Mouse (Mus musculus): ENCODE results near the gene Ehbp1l1. TPM values are rescaled to one million over a fixed set of nuclear protein-coding genes. Genes with fewer than 3 reads are reported as not detected.
A peak's percentile ranks its signal among the peaks of the same experiment; 100 is the strongest.

The Ehbp1l1 gene
- polyA plus RNA-seq, 1 experiment from 2014 or later, result 43.4 TPM

- Histone ChIP-seq H3K4me2 (ENCODE audit: low read depth, low read length) (no peak overlapping the region), H3K4me3 (ENCODE audit: low read depth, low read length) (no peak overlapping the region), H3K27me3 (replicated peaks; ENCODE audit: control insufficient read depth, insufficient read depth, low read length) (no peaks in the 10 kb centered on the region), H3K4me1 (ENCODE audit: control insufficient read depth, insufficient read depth, low read length) (peaks cover 11% of the 10 kb centered on the region; the same call in 1 of the 2 replicates), H3K9me3 (ENCODE audit: control insufficient read depth, low read length) (no peaks in the 10 kb centered on the region), H3K9ac (ENCODE audit: low read depth, low read length) (no peak overlapping the region), H3K27ac (replicated peaks; ENCODE audit: low read depth, low read length) (no peak overlapping the region), H3K36me3 (ENCODE audit: control insufficient read depth, insufficient read depth, low read length) (peaks cover 70% of the 10 kb centered on the region)
- no peak for DNase-seq (ENCODE audit: low spot score)
- whole genome bisulfite sequencing, result 63% methylated on average over 10 of the region's 10 CpGs
- ATAC-seq (ENCODE audit: low read depth), result no peak
Observed at GRCm38 (mm10) chr19:5716955-5717354, 9.2 kb downstream of the Ehbp1l1 start.

- Histone ChIP-seq H3K36me3 (ENCODE audit: control insufficient read depth, insufficient read depth, low read length) (peaks cover 66% of the 10 kb centered on the region), H3K4me1 (ENCODE audit: control insufficient read depth, insufficient read depth, low read length) (peaks cover 11% of the 10 kb centered on the region; the same call in 1 of the 2 replicates), H3K27me3 (replicated peaks; ENCODE audit: control insufficient read depth, insufficient read depth, low read length) (no peaks in the 10 kb centered on the region), H3K4me3 (ENCODE audit: low read depth, low read length) (no peak overlapping the region), H3K4me2 (ENCODE audit: low read depth, low read length) (peak overlapping the region; percentile 20; the same call in 1 of the 2 replicates), H3K27ac (replicated peaks; ENCODE audit: low read depth, low read length) (no peak overlapping the region), H3K9ac (ENCODE audit: low read depth, low read length) (0 out of 2 replicates have a peak overlapping the region, but pooled peaks have one; percentile 25), H3K9me3 (ENCODE audit: control insufficient read depth, low read length) (no peaks in the 10 kb centered on the region)
- ATAC-seq (ENCODE audit: low read depth) (peak; percentile 38), DNase-seq (ENCODE audit: low spot score) (peak; percentile 21)
- 32% methylated on average over 43 of the region's 43 CpGs for WGBS
Observed at GRCm38 (mm10) chr19:5715793-5716688, 10.1 kb downstream of the Ehbp1l1 start.

- peak; percentile 65 for ATAC-seq (ENCODE audit: low read depth)
- H3K9ac ChIP-seq (ENCODE audit: low read depth, low read length), result no peak overlapping the region
- WGBS, result 0% methylated on average over 1 of the region's 2 CpGs
Observed at GRCm38 (mm10) chr19:5713730-5714129, 12.4 kb downstream of the Ehbp1l1 start.

GRCm38 (mm10) chr19:5713255-5713654, 12.9 kb downstream of the Ehbp1l1 start:
- H3K4me2 ChIP-seq (ENCODE audit: low read depth, low read length), result no peak overlapping the region
- peaks cover 62% of the 10 kb centered on the region for H3K36me3 ChIP-seq (ENCODE audit: control insufficient read depth, insufficient read depth, low read length)
- no peak overlapping the region for H3K9ac ChIP-seq (ENCODE audit: low read depth, low read length)
- H3K9me3 ChIP-seq (ENCODE audit: control insufficient read depth, low read length), result no peaks in the 10 kb centered on the region
- H3K27me3 ChIP-seq (replicated peaks; ENCODE audit: control insufficient read depth, insufficient read depth, low read length), result no peaks in the 10 kb centered on the region
- DNase-seq (ENCODE audit: low spot score), result no peak
- H3K4me3 ChIP-seq (ENCODE audit: low read depth, low read length), result no peak overlapping the region
- peaks cover 11% of the 10 kb centered on the region; the same call in 1 of the 2 replicates for H3K4me1 ChIP-seq (ENCODE audit: control insufficient read depth, insufficient read depth, low read length)
- ATAC-seq (ENCODE audit: low read depth), result no peak
- peak overlapping the region; percentile 53 for H3K27ac ChIP-seq (replicated peaks; ENCODE audit: low read depth, low read length)
- WGBS, result 61% methylated on average over 5 of the region's 5 CpGs

More at GRCm38 (mm10) chr19:5713730-5714129, 12.4 kb downstream of the Ehbp1l1 start:
- no peaks in the 10 kb centered on the region for H3K27me3 ChIP-seq (replicated peaks; ENCODE audit: control insufficient read depth, insufficient read depth, low read length)
- peaks cover 11% of the 10 kb centered on the region; the same call in 1 of the 2 replicates for H3K4me1 ChIP-seq (ENCODE audit: control insufficient read depth, insufficient read depth, low read length)
- H3K27ac ChIP-seq (replicated peaks; ENCODE audit: low read depth, low read length), result peak overlapping the region; percentile 53
- no peaks in the 10 kb centered on the region for H3K9me3 ChIP-seq (ENCODE audit: control insufficient read depth, low read length)
- no peak overlapping the region for H3K4me3 ChIP-seq (ENCODE audit: low read depth, low read length)
- peaks cover 62% of the 10 kb centered on the region for H3K36me3 ChIP-seq (ENCODE audit: control insufficient read depth, insufficient read depth, low read length)
- peak; percentile 84 for DNase-seq (ENCODE audit: low spot score)
- no peak overlapping the region for H3K4me2 ChIP-seq (ENCODE audit: low read depth, low read length)

- no peak for ATAC-seq (ENCODE audit: low read depth)
- H3K4me3 ChIP-seq (ENCODE audit: low read depth, low read length), result no peak overlapping the region
Observed at GRCm38 (mm10) chr19:5711907-5712460, 14.1 kb downstream of the Ehbp1l1 start.

GRCm38 (mm10) chr19:5711218-5711617, 14.9 kb downstream of the Ehbp1l1 start:
- Histone ChIP-seq H3K4me2 (ENCODE audit: low read depth, low read length) (no peak overlapping the region), H3K9ac (ENCODE audit: low read depth, low read length) (no peak overlapping the region), H3K4me3 (ENCODE audit: low read depth, low read length) (no peak overlapping the region), H3K4me1 (ENCODE audit: control insufficient read depth, insufficient read depth, low read length) (peaks cover 11% of the 10 kb centered on the region; the same call in 1 of the 2 replicates), H3K9me3 (ENCODE audit: control insufficient read depth, low read length) (no peaks in the 10 kb centered on the region), H3K27ac (replicated peaks; ENCODE audit: low read depth, low read length) (no peak overlapping the region), H3K27me3 (replicated peaks; ENCODE audit: control insufficient read depth, insufficient read depth, low read length) (no peaks in the 10 kb centered on the region), H3K36me3 (ENCODE audit: control insufficient read depth, insufficient read depth, low read length) (peaks cover 74% of the 10 kb centered on the region)
- ATAC-seq (ENCODE audit: low read depth), result no peak; the same call in 1 of the 2 replicates
- WGBS, result 23% methylated on average over 3 of the region's 3 CpGs
- peak; percentile 73 for DNase-seq (ENCODE audit: low spot score)

More at GRCm38 (mm10) chr19:5711907-5712460, 14.1 kb downstream of the Ehbp1l1 start:
- Histone ChIP-seq H3K27me3 (replicated peaks; ENCODE audit: control insufficient read depth, insufficient read depth, low read length) (no peaks in the 10 kb centered on the region), H3K4me2 (ENCODE audit: low read depth, low read length) (no peak overlapping the region), H3K27ac (replicated peaks; ENCODE audit: low read depth, low read length) (no peak overlapping the region), H3K9me3 (ENCODE audit: control insufficient read depth, low read length) (no peaks in the 10 kb centered on the region), H3K9ac (ENCODE audit: low read depth, low read length) (no peak overlapping the region), H3K4me1 (ENCODE audit: control insufficient read depth, insufficient read depth, low read length) (peaks cover 11% of the 10 kb centered on the region; the same call in 1 of the 2 replicates), H3K36me3 (ENCODE audit: control insufficient read depth, insufficient read depth, low read length) (peaks cover 74% of the 10 kb centered on the region)
- WGBS, result 93% methylated on average over 14 of the region's 14 CpGs
- no peak for DNase-seq (ENCODE audit: low spot score)

GRCm38 (mm10) chr19:5710581-5710980, 15.5 kb downstream of the Ehbp1l1 start:
- Histone ChIP-seq H3K4me3 (ENCODE audit: low read depth, low read length) (no peak overlapping the region), H3K36me3 (ENCODE audit: control insufficient read depth, insufficient read depth, low read length) (peaks cover 73% of the 10 kb centered on the region), H3K9me3 (ENCODE audit: control insufficient read depth, low read length) (no peaks in the 10 kb centered on the region), H3K4me1 (ENCODE audit: control insufficient read depth, insufficient read depth, low read length) (peaks cover 11% of the 10 kb centered on the region; the same call in 1 of the 2 replicates), H3K27ac (replicated peaks; ENCODE audit: low read depth, low read length) (no peak overlapping the region), H3K27me3 (replicated peaks; ENCODE audit: control insufficient read depth, insufficient read depth, low read length) (no peaks in the 10 kb centered on the region), H3K4me2 (ENCODE audit: low read depth, low read length) (no peak overlapping the region), H3K9ac (ENCODE audit: low read depth, low read length) (no peak overlapping the region)
- 77% methylated on average over 8 of the region's 8 CpGs for WGBS
- ATAC-seq (ENCODE audit: low read depth) (no peak), DNase-seq (ENCODE audit: low spot score) (no peak)

GRCm38 (mm10) chr19:5710068-5710467, 16.0 kb downstream of the Ehbp1l1 start:
- Histone ChIP-seq H3K27me3 (replicated peaks; ENCODE audit: control insufficient read depth, insufficient read depth, low read length) (no peaks in the 10 kb centered on the region), H3K27ac (replicated peaks; ENCODE audit: low read depth, low read length) (no peak overlapping the region), H3K4me2 (ENCODE audit: low read depth, low read length) (no peak overlapping the region), H3K9me3 (ENCODE audit: control insufficient read depth, low read length) (no peaks in the 10 kb centered on the region), H3K36me3 (ENCODE audit: control insufficient read depth, insufficient read depth, low read length) (peaks cover 69% of the 10 kb centered on the region), H3K4me3 (ENCODE audit: low read depth, low read length) (no peak overlapping the region), H3K4me1 (ENCODE audit: control insufficient read depth, insufficient read depth, low read length) (peaks cover 11% of the 10 kb centered on the region), H3K9ac (ENCODE audit: low read depth, low read length) (no peak overlapping the region)
- DNase-seq (ENCODE audit: low spot score) (no peak), ATAC-seq (ENCODE audit: low read depth) (no peak)
- WGBS, result 84% methylated on average over 6 of the region's 6 CpGs
